Mouse (Mus musculus) intestine, embryonic 16.5 days (tissue): ENCODE data around the gene Klhl20. TPM values are rescaled to one million over a fixed set of nuclear protein-coding genes. Genes with fewer than 3 reads are reported as not detected.

Source experiments
- ATAC-seq: fragments of 200-750 bp; cut with Nextera tagmentation; 2 replicates; pipeline ENCODE4 v1.8.0; 2017; ENCODE audit warnings: moderate TSS enrichment, moderate library complexity
- H3K27ac ChIP-seq: fragments of 300-500 bp; sonication (generic); 2 replicates; pipeline ENCODE4 v1.5.1; 2014; ENCODE audit warnings: mild to moderate bottlenecking, low read length
- H3K27me3 ChIP-seq: fragments of 300-500 bp; sonication (generic); replicated peaks from 2 replicates; pipeline ENCODE4 v1.6.1; 2014; ENCODE audit warnings: low read length, control low read depth, mixed read lengths; ENCODE audit not compliant: control insufficient read depth, insufficient read depth
- H3K36me3 ChIP-seq: fragments of 300-500 bp; sonication (generic); 2 replicates; pipeline ENCODE4 v1.6.1; 2014; ENCODE audit warnings: low read length, control low read depth; ENCODE audit not compliant: control insufficient read depth, insufficient read depth
- H3K4me1 ChIP-seq: fragments of 300-500 bp; sonication (generic); 2 replicates; pipeline ENCODE4 v1.6.1; 2014; ENCODE audit warnings: low read length, control low read depth, mixed read lengths; ENCODE audit not compliant: control insufficient read depth, insufficient read depth
- H3K4me2 ChIP-seq: fragments of 300-500 bp; sonication (generic); 2 replicates; pipeline ENCODE4 v1.6.1; 2014; ENCODE audit warnings: low read depth, low read length, control low read depth
- H3K4me3 ChIP-seq: fragments of 300-500 bp; sonication (generic); 2 replicates; pipeline ENCODE4 v1.5.1; 2014; ENCODE audit warnings: mild to moderate bottlenecking, low read length
- H3K9ac ChIP-seq: fragments of 300-500 bp; sonication (generic); 2 replicates; pipeline ENCODE4 v1.6.1; 2014; ENCODE audit warnings: low read depth, low read length
- H3K9me3 ChIP-seq: fragments of 300-500 bp; sonication (generic); 2 replicates; pipeline ENCODE4 v1.6.1; 2016; ENCODE audit warnings: low read length, control low read depth; ENCODE audit not compliant: control insufficient read depth
- WGBS: fragments of 180-500 bp; shearing (Covaris S2); extraction: QIAGEN DNeasy Blood & Tissue Kit; methylation state at CpG from one replicate; pipeline ENCODE4 v1.1.7; 2014; 5-methylcytosine and 5-hydroxymethylcytosine counted together
- polyA plus RNA-seq: library from polyadenylated mRNA; unstranded; fragments of >200 nt; fragmentation: Nextera tagmentation; extraction: Ambion mirVana; gene quantifications from 2 replicates; pipeline ENCODE4 v1.2.1, GENCODE M21; 2015

The Klhl20 gene
- polyA plus RNA-seq, 1 experiment from 2014 or later: 9.9 TPM

DNA sequence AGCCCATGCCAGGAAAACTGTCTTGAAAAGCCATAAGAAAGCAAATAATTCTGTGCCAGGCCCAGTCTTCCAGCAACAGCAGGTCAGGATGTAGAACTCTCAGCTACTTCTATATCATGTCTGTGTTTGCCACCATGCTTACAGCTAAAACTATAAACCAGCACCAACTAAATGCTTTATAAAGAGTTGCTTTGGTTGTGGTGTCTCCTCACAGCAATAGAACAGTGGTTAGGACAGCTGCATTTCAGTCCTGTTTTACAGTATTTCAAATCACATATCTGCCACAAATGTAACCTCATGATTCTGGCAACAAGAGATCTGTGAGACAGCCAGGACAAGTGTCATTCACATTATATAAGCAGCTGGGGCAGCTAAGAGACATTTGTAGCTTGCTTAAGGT, 90.5 kb downstream of the Klhl20 start:
- Histone ChIP-seq H3K27me3 (no peaks in the 10 kb centered on the region), H3K9ac (no peak overlapping the region), H3K27ac (peak overlapping the region; percentile 63), H3K36me3 (0 out of 2 replicates have a peak, but pooled peaks cover 6% of the 10 kb centered on the region), H3K4me3 (no peak overlapping the region), H3K4me2 (no peak overlapping the region), H3K4me1 (peaks cover 2% of the 10 kb centered on the region; the same call in 1 of the 2 replicates), H3K9me3 (no peaks in the 10 kb centered on the region)
- ATAC-seq: no peak

GRCm38 (mm10) chr1:161040426-161040770, 90.9 kb downstream of the Klhl20 start:
- H3K4me3 ChIP-seq: no peak overlapping the region
- no peaks in the 10 kb centered on the region for H3K27me3 ChIP-seq
- H3K9me3 ChIP-seq: no peaks in the 10 kb centered on the region
- no peak overlapping the region for H3K4me2 ChIP-seq
- H3K36me3 ChIP-seq: 0 out of 2 replicates have a peak, but pooled peaks cover 6% of the 10 kb centered on the region
- no peak overlapping the region for H3K9ac ChIP-seq
- H3K27ac ChIP-seq: peak overlapping the region; percentile 63
- WGBS: 64% methylated on average over 1 of the region's 1 CpGs
- H3K4me1 ChIP-seq: peaks cover 2% of the 10 kb centered on the region; the same call in 1 of the 2 replicates
- peak; percentile 5; the same call in 1 of the 2 replicates for ATAC-seq

DNA sequence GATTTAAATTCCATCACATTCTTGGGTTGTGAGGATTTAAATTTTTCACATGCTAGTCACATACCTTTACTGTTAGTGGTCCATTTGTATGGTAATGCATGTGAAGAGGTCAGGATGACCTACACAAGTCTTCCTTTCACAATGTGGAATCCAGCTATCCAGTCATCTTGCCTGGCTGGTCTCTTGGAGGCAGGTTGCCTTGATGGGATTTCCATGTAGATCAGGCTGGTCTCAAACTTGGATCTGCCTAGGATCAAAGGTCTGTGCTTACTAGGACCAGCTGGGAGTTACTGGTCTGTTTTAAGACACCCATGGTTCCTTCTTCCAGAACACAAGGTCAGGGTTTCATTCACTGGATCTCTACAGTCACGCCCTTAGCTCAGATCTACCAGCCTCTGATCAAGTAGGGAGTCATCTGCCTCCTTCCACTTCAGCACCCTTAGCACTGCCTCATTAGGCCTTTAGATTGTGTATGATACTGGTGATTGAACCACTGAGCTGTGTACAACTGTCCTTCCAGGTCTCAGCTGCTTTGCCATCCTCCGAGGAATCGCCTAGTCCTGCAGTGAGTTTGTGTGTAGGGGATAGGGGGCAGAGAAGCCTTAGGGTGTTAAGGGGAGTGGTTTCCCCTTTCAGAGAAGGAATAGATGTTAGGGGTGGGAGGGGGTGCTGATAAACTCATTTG, 91.4 kb downstream of the Klhl20 start:
- 0 out of 2 replicates have a peak, but pooled peaks cover 6% of the 10 kb centered on the region for H3K36me3 ChIP-seq

GRCm38 (mm10) chr1:161038968-161039721, 92.2 kb downstream of the Klhl20 start:
- H3K9ac ChIP-seq: no peak overlapping the region
- no peak overlapping the region for H3K4me3 ChIP-seq
- H3K4me2 ChIP-seq: no peak overlapping the region
- no peaks in the 10 kb centered on the region for H3K27me3 ChIP-seq
- 0 out of 2 replicates have a peak overlapping the region, but pooled peaks have one; percentile 7 for H3K27ac ChIP-seq
- H3K36me3 ChIP-seq: 0 out of 2 replicates have a peak, but pooled peaks cover 6% of the 10 kb centered on the region
- ATAC-seq: peak; percentile 2
- no peaks in the 10 kb centered on the region for H3K9me3 ChIP-seq
- WGBS: 18% methylated on average over 3 of the region's 3 CpGs
- H3K4me1 ChIP-seq: peaks cover 2% of the 10 kb centered on the region; the same call in 1 of the 2 replicates

More for the DNA sequence above, 91.4 kb downstream of the Klhl20 start:
- WGBS: 12% methylated on average over 3 of the region's 3 CpGs
- peak; percentile 51 for ATAC-seq
- H3K4me2 ChIP-seq: no peak overlapping the region
- no peak overlapping the region for H3K4me3 ChIP-seq
- 0 out of 2 replicates have a peak overlapping the region, but pooled peaks have one; percentile 19 for H3K9ac ChIP-seq
- H3K4me1 ChIP-seq: peaks cover 2% of the 10 kb centered on the region; the same call in 1 of the 2 replicates
- H3K9me3 ChIP-seq: no peaks in the 10 kb centered on the region
- H3K27ac ChIP-seq: peak overlapping the region; percentile 63
- no peaks in the 10 kb centered on the region for H3K27me3 ChIP-seq

Other genes with a start within 250 kb of the Klhl20 start
- 4.9 and 5.1 TPM in 2 replicates for gene Rc3h1, start 225.1 kb downstream of the Klhl20 start, polyA plus RNA-seq
- 5.4 and 16.6 TPM in 2 replicates for gene Serpinc1, start 152.9 kb downstream of the Klhl20 start, polyA plus RNA-seq
- 3.4 and 4.3 TPM in 2 replicates for gene Zbtb37, start 96.7 kb downstream of the Klhl20 start, polyA plus RNA-seq
- 43.1 and 47.5 TPM in 2 replicates for gene Dars2, start 60.9 kb downstream of the Klhl20 start, polyA plus RNA-seq
- gene Cenpl, start 60.8 kb downstream of the Klhl20 start, polyA plus RNA-seq: 21.0 and 26.1 TPM in 2 replicates
- gene Ankrd45, start 11.2 kb upstream of the Klhl20 start, polyA plus RNA-seq: 0.70 and 0.81 TPM in 2 replicates
- gene Tex50, start 27.8 kb upstream of the Klhl20 start, polyA plus RNA-seq: not detected in 2 replicates
- gene Prdx6, start 119.7 kb upstream of the Klhl20 start, polyA plus RNA-seq: 488 and 543 TPM in 2 replicates